Mouse (Mus musculus): ENCODE results near the gene Chpt1. TPM values are rescaled to one million over a fixed set of nuclear protein-coding genes. Genes with fewer than 3 reads are reported as not detected.
"Not testable (repeated sequence)": the region's sequence is repeated elsewhere in the genome, so short reads cannot be mapped to it uniquely, and the experiment has no call there.

The Chpt1 gene
- 1 to 10 TPM; 1.3 to 4.7 TPM for polyA plus RNA-seq (2017; shearing (Covaris generic))

DNA sequence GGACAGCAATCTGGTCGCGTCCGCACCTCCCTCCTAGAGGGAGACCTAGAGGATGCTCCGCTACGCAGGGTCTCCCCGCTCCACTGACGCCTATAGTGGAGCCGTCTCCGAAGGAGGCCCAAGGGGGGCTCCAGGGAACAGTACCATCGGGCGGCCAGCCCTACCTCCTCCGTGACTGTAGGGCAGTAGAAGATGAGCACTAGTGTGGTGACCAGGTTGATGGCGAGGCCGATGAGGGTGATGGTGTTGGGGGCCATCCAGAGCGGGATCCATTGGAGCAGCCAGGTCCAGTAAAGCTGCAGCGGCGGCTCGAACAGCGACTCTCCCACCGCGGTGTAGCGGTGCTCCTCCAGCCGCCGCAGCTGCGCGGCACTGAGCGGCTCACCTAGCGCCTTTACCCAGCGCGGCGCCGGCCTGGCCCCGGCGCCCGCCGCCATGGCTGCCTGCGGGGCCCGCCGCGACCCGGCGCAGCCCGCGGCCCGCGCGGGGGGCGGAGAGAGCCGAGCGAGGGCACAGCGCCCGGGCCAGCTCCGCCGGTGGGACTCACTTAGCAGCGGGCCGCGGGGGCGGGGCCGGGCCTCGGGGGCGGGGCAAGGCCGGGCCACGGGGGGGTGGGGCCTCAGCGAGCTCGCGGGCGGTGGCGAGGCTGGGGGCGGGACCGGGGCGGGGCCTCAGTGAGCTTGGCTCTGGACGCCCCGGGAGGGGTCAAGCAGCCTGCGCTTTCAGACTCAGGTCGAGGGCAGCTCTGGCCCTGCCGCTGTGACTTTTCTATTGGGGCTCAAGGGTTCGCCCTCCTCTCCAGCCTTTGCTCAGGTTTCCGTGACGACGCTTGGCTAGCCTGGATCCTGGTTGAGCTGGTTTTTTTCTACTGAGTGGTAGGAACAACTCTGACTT is at the start of gene Chpt1:
Gene Chpt1 (minus strand): TSS at position 653 of the 894 bp plus-strand sequence.
- peak; percentile 90 for ATAC-seq

DNA sequence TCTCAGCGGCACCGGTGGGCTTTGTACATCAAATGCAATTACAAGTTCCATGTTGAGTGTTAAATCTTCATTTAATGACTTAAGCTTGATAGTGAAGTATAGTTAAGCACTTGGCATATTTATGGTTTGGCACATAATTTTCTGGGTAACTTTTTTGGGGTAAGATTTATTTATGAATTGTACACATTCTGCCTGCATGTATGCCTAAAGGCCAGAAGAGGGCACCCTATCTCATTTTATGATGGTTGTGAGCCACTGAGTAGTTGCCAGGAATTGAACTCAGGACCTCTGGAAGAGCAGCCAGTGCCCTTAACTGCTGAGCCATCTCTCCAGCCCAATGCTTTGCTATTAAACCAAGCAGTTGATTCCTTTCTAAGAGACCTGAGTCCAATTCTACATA is 48.9 kb upstream of the Chpt1 start:
- ATAC-seq, result peak; percentile 36

DNA sequence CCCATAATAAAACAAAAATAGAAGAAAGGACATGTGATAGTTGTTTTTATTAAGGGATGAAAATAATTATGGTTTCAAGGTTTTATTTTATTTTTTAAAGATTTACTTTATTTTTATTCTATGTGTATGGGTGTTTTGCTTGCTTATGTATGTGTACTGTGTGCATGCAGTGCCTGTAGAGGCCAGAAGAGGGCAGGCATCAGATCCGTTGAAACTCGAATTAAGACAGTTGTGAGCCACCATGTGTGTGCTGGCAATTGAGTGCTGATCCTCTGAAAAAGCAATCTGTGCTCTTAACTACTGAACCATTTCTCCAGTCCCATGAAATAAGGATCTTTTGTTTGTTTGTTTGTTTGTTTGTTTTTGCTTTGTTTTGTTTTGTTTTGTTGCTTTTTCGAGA is 46.4 kb upstream of the Chpt1 start:
- ATAC-seq, result no peak

DNA sequence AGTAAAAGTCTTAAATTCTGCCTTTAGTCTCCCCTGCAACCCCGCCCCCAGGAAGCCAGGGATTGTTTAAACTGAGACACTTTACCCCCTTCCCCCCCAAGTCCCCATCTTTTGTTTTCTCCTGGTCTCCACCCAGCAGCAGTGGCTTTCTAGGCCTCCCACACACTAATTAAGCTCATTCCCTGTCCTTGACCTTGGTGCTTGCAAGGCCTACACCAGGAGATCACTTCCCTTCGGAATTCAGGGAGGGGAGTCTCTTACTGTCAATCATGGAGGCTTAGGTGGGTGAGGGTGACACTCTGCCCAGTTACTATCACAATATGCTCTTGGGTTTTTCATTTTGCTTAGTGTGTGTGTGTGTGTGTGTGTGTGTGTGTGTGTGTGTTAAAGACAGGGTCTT is 43.8 kb upstream of the Chpt1 start:
- no peak for ATAC-seq

DNA sequence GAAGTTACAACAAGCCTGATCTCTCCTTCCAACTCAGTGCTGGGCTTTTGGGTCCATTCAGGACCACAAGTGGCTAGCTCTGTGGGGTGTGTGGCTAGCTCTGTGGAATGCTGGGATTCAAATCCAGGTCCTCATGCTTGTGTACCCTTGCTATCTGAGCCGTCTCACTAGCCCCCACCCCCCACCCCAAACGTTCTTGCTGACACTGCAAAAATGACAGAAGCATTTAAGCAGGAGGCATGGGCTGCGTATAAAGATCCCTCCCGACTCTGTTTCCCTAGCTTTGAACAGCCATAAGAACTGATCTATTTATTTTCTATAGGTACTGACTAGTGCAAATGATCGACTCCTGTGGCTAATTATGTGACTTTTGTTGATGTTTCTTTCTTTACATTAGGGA is 26.8 kb upstream of the Chpt1 start:
- no peak for ATAC-seq

DNA sequence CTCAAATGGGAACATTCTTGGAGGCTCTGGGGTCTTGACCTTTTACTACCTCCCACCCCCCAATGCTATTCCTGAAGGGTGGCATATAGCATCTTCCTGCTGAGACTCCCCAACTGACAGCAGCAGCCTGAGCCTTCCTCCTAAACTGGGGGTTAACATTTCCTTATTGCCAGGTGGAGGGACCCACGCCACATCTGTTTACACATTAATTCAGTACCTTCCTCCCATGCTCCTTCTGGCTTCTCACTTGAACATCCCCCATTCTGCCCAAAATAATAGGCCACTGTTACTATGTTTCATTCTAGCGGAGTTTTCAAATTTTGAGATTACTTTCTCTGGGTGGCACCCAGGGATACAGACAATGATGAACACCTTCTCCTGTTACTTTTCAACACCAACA is 20.1 kb upstream of the Chpt1 start:
- ATAC-seq, result no peak

DNA sequence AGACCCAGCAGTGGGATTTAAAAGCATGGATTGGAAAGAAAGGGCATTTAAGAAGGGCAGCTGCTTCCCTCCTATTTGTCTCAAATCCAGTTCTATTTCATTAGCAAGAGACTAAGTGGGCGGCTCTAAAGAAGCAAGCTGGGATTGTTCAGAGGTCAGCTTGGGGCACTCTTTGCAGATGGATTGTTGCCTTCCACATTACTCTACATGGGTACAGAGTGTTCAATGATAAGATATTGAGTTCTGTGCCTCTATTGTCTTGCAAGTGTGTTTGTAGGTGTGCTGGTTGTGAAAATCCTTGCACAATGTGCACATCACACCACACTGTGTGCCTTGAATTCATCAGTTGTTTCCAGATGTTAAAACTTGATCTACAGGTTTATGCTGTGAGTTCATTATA is 19.3 kb upstream of the Chpt1 start:
- no peak for ATAC-seq

DNA sequence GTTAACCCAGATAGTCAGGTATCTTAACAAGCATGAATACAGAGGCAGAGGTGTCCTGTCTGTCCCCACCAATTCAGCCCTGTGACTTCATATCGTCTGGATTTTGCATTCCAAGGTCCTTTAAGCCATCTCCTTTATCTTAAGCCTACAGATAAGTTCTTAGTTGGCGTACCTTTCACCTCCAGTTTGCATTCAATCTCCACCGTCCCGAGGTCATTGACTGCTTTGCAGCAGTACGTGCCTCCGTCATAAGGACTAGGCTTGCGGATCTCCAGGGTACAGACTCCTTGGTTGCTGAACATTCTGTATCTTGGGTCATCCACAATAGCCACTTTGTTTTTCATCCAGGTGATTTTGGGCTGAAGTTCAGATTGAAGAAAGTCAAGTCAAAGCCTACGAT is 18.9 kb upstream of the Chpt1 start:
- no peak for ATAC-seq

DNA sequence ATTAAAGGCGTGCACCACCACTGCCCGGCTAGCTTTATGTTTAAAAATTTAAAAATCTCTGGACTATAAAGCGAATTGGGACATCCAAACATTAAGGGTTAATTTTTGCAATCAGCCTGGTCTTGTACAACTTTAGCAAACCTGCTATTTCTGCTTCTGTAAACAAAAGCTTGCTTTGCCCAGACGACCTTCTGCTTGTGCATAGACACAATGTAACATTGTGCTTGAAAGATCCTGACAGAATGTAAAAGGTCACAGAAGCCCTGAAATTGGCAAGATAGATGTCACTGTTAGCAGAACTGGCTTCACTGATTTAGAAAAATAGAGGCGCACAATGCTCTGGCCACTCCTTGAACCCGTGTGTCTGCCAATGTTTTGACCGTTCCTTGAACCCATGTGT is 11.2 kb upstream of the Chpt1 start:
- not testable (repeated sequence) for ATAC-seq

DNA sequence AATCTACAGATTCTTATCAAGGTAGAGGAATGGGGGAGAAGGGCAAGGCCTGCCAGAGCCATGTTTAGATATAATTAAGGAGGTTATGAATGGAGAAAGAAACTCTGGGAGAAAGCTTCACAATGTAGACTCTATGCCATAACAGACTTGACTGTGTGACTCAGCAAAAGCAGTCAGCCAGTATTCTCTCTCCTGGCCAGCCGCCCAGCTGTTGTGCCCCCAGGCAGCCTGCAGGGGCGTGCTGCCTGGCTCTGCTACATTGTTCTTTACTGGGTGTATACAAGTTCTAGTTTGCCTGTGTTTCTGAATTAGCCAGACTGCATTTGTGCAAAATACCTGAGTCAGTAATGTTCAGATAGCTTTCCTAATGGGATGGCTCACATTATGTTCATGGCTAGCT is 10.6 kb upstream of the Chpt1 start:
- ATAC-seq, result no peak

DNA sequence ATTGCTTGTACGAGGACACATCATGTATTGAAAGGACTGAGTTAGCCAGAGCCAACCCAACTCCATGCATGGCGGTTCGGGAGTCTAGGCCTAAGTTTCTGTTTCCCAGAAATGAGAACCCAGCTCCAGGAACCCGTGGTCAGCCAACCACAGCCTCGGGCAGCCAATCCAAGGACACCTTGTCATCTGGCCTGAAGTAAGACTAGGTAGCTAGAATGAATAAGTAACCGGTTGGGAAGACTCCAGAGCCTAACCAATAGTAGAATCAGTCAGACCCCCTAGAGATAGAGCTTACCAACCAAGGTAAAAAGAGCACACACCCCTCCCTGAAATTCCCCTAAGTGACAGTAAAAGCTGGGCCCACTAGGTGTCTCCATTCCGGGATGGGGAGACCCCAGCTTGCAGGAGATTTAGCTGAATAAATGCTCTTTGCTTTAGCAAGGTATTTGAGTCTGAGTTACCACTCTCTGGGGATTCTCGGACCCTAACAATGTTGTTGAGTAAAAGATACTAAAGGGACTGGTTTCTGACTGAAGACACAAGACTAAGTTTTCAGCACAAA is 9.8 kb upstream of the Chpt1 start:
- no peak for ATAC-seq

DNA sequence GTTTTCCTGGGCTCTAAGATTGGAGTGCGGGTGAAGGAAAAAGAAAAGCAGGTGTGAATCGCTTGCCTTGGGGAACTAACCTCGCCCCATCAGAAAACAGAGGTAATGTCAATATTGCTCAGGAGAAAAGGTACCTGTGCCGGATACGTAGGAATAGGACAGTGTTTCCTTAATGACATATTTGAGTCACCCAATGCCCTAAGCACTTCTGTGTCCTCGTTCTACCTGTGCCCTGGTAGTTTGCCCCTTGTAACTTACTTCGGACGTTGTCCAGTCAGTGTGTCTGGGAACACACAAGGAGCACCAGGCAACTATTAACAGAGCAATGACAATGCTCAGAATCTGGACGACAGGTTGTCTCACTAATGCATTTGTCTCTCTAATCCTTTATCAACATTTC is 7.5 kb upstream of the Chpt1 start:
- no peak for ATAC-seq

DNA sequence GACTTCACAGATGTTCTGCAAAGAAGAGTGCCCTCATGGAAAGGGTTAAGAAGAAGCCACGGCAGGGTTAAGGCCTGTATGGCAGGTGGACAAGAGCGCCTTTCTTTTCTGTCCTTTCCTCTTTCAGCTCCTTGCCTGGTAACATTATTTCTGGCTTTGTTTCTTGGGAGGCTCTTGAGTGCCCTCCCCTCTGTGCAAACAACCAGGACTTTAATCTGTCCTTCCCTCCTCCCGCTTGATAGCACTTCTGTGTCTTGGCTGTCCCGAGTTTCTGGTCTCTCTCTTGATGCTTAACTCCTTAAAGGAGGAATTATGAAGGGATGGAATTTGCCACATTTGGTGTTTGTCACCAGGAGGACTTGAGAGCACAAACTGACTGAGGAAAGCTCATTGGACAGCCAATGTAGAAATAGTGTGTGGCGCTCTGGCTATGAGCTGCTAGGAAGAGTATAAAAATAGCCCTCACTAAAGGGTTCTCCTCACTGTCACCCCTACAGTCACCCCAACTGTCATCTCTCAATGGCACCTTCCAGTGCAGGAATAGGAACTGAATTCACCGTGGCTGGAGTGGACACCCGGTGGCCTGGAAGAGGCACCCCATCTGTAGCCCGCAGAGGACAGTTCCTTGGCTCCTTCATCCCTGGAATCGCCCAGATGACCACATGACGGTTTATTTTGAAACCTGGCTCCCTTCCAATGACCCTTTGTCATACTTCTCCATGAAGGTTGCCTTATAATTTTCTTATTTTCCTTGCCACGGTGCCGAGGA is 6.8 kb upstream of the Chpt1 start:
- no peak for ATAC-seq

DNA sequence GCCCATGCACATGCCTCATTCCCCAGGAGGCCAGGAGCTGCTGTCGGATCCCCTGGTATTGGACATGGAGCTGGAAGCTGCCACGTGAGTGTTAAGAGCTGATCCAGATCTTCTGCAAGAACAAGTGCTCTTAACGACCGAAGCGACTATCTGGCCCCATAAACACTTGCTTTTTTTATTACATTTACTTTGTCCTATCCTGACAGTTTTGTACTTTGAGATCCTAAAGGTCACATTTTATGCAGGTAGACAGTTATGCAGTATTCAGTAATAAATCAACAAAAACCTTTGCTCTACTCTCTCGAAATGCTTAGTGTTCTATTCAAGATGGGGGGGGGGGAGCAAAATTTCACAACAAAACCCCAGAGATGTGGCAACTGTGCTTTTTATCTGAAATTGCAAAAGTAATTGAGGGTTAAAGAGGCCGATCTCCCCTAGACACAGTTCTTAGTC is 3.8 kb upstream of the Chpt1 start:
- no peak for ATAC-seq

DNA sequence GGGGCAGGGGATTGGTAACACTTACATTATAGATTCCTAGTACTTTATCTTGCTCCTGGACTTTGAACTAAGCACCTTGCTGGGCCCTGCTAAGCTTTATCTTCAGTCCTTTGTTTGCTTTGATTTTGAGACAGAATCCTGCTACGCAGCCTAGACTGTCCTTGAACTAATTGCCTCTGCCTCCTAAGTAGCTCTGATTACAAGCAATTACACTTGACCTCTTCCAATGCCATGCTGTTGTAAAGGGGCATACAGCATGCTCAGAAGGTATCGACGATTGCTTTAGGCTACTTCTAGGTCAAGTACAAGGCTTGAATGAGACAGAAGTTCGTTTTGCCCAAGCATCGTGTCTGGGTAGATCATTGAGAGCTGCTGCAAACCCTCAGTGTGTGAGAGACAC is 1.4 kb upstream of the Chpt1 start:
- ATAC-seq, result no peak

DNA sequence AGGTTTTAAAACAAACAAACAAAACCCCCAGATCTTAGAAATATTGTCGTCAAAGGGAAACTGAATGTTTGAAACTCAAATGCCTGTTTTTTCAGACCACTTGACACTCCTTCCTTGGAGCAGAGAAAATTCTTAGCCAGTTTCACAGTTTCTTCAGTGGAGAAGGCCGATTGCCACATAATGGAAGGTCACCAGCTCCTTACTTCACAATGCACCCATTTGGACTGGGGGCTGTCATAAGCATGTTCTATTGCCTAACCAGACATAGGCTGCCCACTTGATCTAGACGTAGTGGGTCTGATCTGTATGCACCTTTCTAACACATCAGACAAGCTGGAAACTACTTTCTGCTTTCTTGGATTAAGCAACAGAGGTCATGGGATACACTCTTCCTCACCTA is 608 bp upstream of the Chpt1 start:
- no peak for ATAC-seq

DNA sequence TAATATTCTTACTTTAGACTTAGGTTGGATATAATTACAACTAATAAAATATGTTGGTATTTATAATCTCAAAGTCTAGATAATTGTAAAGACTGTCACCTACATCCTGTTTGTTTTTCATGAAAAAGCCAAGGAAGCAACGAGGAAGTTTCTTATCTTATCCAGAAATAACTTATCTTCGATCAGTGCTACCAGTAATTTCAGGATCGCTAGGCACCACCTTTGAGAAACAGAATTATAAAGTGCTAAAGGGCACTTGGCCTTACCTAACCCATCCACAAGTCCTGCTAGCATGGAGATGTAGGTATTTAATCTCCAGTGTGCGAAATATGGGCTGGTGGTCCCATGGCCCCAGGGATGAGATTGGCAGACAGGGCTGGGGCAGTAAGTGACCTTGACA is 954 bp downstream of the Chpt1 start:
- no peak for ATAC-seq

DNA sequence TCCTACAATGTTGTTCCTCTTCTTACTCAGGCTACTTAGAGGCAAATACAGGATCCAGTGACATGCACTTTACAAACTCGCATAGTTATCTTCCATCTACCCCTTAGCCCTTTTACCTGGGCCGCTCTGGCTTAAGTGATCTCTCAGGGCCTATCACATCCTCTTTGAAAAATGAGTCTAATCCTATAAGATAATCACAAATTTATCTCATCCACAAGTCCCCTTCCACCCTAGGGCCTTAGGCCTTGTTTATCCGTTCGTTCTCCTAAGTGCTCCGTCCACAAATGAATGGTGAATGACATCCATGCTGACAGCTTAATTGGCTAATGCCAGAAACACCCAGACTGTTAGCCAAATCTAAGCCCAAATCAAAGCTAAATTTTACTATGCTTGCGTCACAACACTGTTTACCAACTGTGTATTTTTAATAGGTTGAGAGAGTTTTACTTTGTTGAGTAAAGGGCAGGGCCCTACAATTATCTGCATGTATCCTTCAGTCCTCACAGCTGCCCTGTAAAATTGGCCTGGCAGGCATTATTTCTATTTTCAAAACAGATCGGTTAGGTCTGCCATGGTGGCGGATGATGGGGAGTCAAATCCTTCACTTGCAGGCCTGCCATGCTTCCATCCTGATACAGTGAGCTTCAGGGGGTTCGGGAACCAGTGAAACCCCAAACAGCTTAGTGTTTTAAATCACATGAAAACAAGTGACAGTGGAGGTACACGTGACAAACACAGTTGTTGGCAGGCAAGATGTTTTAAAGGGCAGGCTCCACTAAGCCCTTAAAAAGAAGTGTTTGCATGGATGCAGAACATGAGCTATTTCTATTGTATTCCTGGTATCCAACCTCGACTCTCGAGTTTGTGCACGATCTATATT is 1.7 kb downstream of the Chpt1 start:
- no peak for ATAC-seq

DNA sequence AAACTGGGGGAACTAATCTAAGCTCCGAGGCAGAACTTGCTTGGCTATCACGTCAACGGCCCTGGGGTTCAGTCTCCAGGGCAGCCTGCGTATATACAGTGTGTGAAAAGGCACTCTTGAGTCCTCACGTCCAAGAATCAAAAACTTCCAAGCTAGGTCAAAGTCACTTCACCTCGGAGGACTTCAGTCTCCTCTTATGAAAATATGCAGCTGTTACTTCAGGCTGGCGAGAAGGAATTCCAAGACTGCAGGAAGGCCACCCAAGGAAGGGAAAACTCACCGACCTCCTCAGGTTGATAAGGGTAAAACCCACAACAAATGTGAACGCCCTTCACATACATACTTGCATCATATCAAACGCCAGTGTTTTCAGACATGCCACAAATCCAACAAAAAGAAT is 2.5 kb downstream of the Chpt1 start:
- ATAC-seq, result no peak

DNA sequence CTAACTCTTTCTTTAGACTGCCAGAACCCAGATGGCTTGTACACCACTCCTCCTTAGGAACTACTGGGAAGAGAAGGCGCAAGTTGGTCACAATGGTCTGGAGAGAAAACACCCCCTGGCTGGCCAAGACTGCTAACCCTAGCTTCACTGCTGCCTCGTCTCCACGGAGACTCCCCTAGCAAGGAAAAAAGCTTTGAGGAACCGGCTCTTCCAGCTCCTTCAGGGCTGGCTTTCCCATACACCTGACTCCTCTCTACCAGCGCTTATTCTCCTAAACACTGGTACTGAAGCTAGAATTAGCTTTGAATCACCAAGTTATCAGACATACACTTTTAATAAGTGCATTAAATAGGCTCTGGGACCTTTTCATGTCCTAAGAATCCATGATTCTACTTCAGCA is 3.9 kb downstream of the Chpt1 start:
- no peak for ATAC-seq

DNA sequence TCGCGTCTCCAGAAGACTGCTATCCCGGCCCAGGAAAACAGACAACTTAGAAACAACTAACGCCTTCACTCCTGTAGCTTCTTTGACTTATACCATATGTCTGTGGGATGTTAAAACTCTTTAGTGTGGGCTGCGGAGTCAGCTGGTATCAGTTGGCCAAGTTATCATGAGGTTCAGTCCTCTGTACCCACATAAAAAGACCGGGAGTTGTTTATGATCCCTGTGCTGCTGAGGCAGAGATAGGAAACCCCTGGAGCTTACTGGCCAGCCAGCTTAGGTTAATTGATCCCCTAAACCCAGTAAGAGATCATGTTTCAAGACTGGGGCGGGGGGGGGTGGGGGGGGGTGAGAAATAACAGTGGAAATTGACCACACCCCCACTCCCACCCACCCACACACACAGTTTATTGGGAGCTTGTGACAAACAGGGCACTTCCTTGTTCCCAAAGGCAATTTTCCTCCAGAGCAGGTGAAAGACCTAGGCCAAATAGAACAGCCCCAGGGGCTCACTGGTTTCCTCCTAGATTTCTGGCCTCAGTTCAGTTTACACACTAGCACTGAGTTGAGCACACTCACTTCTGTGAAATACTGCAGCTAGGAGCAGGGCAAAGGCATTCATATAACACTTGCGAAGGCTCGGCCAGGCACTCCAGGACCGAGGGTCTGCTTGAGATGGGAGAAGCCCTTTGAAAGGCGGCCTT is 6.9 kb downstream of the Chpt1 start:
- ATAC-seq, result no peak

Data from activated CD4-positive, CD25-positive, alpha-beta regulatory T cell, adult 4 months (primary cell).